Mouse (Mus musculus) T-helper 2 cell (primary cell): ENCODE data around the gene Ugt1a9.
"Not testable (repeated sequence)": the region's sequence is repeated elsewhere in the genome, so short reads cannot be mapped to it uniquely, and the experiment has no call there.

Source experiments
- in situ Hi-C: fragments of 300-600 bp; cut with MboI, MseI; formaldehyde crosslinking; loops from one replicate; pipeline ENCODE4 v1.15.1; 2025; ENCODE audit warnings: high pct_unique_total_duplicates

Ugt1a9 gene

DNA sequence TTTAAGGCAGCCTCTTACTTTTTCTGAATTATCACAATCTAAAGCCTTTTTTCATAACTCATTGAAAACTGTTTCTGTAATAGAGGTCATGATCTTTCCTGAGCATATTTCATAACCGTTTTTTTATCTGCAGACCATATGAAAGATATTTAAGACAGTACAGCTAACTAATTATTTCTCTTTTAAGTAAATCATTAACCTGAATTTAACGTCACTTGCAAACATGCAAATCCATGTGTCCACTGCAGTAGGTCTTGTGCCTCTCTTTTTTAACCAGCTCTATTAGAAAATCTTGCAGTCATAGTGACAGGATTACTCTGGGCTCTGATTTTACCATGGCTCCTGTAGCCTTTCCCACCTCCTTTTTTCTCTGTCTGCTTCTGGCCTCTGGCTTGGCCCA lies at the start of gene Ugt1a9:
Gene Ugt1a9 (plus strand): TSS at position 306 of the 400 bp plus-strand sequence.
- in situ Hi-C loops, result no loop called here

DNA sequence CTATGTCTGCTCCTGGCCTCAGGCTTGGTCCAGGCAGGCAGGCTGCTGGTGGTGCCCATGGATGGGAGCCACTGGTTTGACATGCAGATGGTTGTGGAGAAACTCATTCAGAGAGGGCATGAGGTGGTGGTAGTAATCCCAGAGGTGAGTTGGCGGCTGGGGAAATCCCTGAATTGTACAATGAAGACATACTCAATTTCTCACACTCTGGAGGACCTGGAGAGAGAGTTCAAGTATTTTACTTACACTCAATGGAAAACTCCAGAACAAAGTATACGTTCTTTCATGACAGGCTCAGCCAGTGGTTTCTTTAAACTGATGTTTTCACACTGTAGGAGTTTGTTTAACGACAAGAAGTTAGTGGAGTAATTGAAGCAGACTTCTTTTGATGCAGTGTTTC lies 45.4 kb upstream of the Ugt1a9 start:
- in situ Hi-C loops, result not testable (repeated sequence)

DNA sequence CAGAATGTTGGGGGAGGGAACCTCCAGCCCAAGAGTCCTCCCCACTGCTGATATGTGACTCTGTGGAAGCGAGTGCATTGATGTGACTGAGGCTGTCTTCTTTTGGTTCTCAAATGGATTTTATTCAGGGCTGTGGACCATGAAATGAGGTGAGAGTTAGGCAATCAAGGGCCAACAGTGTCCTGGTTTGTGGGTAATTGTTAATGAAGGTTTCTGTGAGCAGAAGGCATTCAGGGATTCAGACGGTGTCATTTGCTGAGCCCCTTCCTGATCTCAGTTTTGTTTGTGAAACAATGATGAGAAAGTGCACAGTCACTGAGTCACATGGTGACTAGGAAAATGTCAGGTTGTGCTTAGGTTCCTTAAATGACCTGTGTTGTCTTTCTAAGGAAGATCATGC lies 27.6 kb upstream of the Ugt1a9 start:
- in situ Hi-C loops, result not testable (repeated sequence)

DNA sequence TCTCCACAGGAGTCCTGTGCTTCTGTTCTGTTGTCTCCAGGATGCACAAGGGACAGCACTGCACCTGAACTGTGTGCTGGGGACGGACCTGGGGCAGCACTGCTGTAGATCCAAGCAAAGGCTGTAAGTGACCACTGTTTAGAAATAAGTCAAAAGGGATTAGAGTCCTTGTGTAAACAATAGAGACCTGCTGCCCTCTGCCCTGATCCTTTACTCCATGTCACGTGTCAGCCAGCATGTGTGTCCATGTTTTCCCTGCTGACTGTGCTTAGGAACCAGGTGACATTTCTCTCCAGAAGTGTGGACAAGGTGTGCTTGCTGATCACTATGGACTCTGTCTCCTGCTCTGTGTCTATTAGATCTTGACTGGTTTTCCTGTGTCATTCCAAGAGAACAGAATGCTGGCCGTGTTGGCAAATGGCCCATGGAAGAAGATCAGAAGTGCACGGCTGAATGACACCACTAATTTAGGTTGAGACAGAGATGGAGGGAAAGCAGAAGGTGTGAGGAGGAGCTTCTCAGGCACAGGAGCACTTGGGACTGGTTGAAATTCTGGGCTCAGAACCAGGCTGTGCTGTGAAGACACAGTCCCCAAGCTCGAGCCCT lies 25.7 kb upstream of the Ugt1a9 start:
- in situ Hi-C loops, result not testable (repeated sequence)

DNA sequence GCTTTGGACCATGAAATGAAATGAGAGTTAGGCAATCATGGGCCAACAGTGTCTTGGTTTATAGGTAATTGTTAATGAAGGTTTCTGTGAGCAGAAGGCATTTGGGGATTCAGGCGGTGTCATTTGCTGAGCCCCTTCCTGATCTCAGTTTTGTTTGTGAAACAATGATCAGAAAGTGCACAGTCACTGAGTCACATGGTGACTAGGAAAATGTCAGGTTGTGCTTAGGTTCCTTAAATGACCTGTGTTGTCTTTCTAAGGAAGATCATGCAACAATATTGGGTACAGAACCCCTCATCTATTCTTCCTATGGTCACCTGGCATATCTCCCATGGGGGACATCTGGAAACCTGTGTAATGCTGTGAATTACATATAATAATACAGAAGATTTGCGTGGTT lies 23.2 kb upstream of the Ugt1a9 start:
- in situ Hi-C loops, result not testable (repeated sequence)

DNA sequence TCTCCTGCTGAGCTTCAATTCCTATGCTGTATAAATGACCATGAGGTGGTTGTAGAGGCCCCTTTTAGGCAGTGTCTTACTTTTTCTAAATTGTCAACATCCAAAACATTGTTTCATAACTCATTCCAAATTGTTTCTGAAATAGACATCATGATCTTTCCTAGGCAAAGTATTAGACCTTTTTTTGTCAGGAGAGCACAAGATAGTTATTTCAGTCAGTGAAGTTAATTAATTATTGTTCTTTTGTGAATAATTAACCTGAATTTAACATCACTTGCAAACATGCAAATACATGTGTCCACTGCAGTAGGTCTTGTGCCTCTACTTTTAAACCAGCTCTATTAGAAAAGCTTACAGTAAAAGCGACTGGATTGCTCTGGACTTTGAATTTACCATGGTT lies 15.5 kb upstream of the Ugt1a9 start, which contains the start of gene Ugt1a10:
Gene Ugt1a10 (plus strand): TSS at position 301 of the 400 bp plus-strand sequence.
- in situ Hi-C loops, result no loop called here

DNA sequence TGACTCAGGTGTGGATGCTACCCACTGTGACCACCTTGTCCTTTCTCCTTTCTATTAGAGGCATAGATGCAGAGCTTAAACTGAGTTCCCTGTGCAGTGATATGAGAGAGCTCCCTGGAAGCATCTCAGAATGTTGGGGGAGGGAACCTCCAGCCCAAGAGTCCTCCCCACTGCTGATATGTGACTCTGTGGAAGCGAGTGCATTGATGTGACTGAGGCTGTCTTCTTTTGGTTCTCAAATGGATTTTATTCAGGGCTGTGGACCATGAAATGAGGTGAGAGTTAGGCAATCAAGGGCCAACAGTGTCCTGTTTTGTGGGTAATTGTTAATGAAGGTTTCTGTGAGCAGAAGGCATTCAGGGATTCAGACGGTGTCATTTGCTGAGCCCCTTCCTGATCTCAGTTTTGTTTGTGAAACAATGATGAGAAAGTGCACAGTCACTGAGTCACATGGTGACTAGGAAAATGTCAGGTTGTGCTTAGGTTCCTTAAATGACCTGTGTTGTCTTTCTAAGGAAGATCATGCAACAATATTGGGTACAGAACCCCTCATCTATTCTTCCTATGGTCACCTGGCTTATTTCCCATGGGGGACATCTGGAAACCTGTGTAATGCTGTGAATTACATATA lies 4.0 kb upstream of the Ugt1a9 start:
- in situ Hi-C loops, result not testable (repeated sequence)

DNA sequence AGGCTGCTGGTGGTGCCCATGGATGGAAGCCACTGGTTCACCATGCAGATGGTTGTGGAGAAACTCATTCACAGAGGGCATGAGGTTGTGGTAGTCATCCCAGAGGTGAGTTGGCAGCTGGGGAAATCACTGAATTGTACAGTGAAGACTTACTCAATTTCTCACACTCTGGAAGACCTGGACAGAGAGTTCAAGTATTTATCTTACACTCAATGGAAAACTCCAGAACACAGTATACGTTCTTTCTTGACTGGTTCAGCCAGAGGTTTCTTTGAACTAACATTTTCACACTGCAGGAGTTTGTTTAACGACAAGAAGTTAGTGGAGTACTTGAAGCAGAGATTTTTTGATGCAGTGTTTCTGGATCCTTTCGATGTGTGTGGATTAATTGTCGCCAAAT lies 302 bp downstream of the Ugt1a9 start:
- in situ Hi-C loops, result no loop called here

DNA sequence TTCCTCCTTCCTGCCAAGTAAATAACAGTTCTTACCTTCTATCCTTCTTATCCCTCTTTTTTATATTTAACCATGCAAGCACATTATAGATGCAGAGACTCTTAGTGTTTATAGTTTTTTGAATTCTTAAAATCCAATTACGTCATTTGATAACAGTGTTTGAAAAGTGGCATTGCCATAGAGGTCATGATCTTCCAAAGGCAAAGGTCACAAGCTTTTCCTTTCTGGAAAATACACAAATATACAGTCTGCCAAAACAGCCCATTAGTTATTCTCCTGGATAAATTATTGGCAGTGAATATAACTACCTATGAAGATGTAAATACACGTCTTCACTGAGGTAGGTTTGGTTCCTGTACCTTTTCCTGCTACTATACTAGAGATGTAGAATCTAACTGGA lies 3.9 kb downstream of the Ugt1a9 start:
- in situ Hi-C loops, result no loop called here

DNA sequence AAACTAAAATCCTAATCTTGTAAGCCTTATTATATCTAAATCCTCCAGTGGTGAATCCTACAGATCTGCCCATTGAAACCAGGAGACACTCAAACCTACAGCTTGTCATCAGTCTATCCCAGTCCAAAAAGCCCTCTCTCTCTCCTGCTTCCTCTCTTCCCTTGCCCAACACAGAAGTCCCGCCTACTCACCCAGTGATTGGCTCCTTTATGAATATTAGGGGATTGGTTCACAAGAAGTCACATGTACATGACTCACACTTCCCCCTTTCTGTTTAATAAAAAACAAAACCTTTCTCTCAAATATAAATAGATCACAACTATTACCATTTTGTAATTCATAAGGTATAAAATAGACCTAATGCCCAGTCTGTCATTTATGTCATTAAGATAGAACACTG lies 6.5 kb downstream of the Ugt1a9 start:
- in situ Hi-C loops, result no loop called here

DNA sequence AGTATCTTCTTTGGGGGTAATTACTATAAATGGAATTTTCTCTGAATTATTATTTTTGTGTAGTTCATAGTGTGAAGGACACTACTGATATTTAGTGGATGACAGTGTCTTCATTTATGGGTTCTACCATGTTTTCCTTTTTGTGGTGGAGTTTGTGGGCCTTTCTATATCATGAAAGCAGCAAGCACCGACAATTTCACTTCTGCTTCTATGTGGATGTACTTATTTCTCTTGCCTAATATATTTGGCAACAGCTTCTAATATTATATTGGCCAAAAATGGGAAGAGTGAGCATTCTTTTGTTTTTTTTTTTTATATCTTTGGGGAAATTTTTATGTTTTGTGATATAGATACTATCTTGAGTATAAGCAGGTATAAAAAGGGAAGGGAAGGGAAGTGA lies 11.1 kb downstream of the Ugt1a9 start:
- in situ Hi-C loops, result no loop called here

DNA sequence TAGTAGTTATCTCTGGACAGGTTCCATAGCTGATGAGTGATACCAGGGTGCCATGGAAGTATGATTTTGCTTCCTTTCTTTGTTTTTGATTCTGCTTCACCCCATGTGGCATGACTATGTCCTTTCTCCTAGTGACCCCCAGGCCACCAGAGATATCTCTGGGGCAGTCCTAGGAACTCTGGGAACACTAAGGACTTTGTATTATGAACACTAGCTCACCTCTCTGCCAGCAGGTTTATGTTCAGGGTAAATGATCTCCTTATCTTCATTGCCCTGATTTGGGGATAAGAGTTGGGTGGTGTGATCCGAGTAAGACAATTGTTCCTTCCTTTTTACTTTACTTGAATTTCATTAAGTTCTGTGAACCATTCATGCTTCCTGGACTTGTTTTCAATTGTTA lies 15.5 kb downstream of the Ugt1a9 start:
- in situ Hi-C loops, result no loop called here

DNA sequence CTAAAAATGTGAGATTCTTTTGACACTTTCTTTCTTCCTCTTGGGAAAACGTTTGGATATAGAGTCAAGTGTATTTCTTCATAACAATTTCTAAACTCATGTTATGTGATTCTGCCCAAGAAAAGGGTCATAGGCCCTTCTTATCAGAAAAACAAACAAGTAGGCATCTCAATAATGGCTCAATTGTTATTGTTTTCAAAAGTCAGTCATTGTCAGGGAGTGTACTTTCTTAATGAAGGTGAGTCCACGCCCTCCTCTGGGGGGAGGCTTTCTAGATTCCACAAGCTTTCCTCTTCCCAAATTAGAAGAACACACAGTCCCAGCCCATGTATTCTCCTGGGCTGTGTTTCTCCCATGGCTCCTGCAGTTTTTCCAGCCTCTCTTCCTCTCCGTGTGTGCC lies 16.9 kb downstream of the Ugt1a9 start, which contains the start of gene Ugt1a8:
Gene Ugt1a8 (plus strand): TSS at position 301 of the 400 bp plus-strand sequence.
- in situ Hi-C loops, result no loop called here

DNA sequence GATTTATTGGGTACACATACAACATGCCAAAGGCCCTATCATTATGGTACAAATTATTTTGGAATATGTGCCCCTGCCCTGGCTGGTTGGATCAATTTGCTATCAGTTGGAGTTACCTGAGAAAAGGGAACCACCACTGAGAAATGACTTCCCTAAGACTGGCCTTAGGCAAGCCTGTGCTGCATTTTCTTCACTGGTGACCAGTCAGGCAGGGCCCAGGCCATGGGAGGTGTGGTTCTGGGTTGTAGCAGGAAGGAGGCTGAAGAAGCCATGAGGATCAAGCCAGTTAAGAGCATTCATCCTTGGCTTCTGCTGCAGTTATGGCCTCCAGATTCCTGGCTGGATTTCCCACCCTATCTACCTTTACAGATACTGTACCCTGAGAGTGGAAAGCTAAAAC lies 21.7 kb downstream of the Ugt1a9 start:
- in situ Hi-C loops, result no loop called here

DNA sequence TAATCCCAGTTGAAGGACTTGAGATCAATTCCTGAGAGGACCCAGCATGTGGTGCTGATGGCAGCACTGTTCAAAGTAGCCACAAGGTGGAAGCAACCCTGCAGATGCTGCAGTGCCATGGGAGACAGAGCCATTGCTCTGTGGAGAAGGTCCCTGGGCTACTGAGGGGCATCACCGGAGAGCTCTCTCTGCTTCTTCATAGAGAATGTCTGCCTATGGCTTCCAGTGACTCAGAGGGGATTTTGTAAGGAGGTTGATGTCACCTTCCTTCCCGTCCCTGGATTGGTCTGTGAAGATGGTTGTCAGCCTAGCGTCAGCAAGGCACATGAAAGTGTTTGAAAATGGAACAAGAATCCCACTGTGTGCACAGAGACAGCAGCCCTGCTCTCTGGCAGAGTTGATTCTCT lies 23.7 kb downstream of the Ugt1a9 start:
- in situ Hi-C loops, result not testable (repeated sequence)

DNA sequence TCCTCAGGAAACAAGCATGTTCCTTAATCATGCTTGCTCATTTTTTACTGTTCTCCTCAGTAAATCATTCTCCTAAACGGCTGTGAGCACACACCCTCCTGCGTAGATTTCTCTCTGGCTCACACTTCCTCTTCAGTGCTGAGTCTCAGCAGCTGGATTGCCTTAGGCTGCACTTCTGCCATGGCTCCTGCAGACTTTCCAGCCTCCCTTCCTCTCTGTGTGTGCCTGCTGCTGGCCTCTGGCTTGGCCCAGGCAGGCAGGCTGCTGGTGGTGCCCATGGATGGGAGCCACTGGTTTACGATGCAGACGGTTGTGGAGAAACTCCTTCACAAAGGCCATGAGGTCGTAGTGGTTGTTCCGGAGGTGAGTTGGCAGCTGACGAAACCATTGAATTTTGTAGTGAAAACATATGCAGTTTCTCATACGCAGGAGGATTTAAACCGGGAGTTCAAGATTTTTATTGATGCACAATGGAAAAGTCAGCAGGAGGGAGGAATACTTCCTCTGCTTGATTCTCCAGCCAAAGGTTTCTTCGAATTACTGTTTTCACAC lies 24.4 kb downstream of the Ugt1a9 start, which contains the start of gene Ugt1a7c:
Gene Ugt1a7c (plus strand): TSS at position 122 of the 552 bp plus-strand sequence.
- in situ Hi-C loops, result no loop called here

DNA sequence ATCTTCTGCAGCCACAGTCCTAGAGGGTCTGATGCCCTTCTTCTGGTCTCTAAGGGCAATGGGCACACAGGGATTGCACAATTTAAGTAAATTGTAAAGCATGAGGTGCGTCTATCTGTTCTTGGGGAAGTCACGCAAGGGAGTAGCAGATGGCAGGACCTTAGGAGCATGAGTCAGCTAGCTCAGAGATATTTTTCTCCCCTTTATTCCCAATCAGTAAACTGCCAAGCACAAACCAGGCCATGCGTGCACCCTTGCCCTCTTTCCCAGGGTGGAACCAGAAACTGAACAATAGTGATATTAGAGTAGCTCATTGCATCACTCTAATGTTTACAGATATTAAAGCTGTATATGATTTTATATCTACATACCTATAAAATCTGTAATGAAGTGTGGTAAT lies 27.9 kb downstream of the Ugt1a9 start:
- in situ Hi-C loops, result not testable (repeated sequence)

DNA sequence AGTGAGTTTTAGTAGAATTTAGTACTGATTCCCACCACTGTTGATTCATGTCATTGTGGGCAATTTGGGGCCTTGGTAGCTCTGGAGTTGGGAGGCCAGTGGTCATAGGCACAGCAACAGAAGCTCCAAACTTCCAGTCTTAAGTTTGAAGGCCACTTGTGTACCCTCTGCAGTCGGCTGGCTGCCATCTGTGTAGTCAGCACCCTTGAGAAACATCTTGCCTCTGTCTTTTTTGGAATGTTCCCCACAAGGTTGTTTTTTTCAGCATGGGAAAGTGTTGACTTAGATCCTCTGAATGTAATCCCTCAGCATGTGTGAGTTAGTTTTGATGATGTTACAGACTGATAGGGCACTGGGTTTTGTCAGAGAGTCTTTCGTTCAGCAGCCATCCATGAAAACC lies 29.1 kb downstream of the Ugt1a9 start:
- in situ Hi-C loops, result not testable (repeated sequence)

DNA sequence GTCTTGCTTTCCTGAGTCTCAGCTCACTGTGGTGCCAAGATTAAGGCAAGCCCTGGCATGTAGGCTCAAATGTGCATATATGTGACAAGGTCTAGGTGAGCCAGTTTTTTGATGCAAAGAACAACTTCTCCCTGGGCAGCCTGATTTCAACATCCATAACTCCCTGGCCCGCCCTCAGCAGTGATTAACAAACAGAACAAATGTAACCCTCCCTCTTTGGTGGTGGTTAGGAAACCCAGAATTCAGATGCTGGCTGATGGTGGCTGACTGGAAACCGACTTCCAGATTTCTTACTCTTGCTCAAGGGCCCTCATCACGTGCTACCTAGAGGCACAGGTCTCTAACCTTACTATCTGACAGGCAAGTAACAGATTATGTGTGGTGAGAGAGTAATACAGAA lies 32.4 kb downstream of the Ugt1a9 start, which contains the start of gene Ugt1a6b:
Gene Ugt1a6b (plus strand): TSS at position 234 of the 400 bp plus-strand sequence.
- in situ Hi-C loops, result not testable (repeated sequence)

DNA sequence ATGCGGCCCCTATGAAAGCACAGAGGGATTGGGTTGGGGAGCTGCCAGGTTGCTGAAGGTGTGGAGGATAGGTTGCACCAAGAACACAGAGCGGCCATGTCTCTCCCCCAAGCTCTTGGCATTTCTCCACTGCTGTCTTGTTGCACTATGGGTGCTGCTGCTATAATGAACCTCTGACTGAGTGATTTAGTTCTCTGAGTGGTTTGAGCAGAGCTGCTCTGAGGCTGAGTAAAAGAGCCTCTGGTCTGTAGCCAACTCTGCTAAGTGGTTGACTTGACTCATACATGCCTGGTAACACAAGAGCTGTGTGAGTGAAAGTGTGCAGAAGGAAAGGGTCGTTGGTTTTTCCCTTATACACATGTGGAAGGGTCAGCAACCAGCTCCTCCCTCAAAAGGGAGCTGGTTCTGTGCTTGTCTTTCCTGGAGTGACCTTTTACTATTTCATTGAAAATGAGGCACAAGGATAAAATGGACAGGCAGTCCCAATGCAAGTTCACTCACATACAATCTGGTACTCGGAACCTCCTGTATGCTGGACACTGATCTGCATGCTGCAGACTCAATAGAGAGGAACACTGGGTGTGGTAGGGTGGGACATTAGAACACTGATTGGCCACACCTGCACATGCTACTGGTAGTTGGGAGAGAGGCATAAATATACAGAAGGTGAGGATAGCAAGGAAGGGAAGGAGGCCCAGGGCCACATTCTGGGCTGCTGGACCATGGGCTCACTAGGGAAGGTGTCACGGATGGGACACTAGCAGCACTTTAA lies 33.3 kb downstream of the Ugt1a9 start:
- in situ Hi-C loops, result not testable (repeated sequence)

DNA sequence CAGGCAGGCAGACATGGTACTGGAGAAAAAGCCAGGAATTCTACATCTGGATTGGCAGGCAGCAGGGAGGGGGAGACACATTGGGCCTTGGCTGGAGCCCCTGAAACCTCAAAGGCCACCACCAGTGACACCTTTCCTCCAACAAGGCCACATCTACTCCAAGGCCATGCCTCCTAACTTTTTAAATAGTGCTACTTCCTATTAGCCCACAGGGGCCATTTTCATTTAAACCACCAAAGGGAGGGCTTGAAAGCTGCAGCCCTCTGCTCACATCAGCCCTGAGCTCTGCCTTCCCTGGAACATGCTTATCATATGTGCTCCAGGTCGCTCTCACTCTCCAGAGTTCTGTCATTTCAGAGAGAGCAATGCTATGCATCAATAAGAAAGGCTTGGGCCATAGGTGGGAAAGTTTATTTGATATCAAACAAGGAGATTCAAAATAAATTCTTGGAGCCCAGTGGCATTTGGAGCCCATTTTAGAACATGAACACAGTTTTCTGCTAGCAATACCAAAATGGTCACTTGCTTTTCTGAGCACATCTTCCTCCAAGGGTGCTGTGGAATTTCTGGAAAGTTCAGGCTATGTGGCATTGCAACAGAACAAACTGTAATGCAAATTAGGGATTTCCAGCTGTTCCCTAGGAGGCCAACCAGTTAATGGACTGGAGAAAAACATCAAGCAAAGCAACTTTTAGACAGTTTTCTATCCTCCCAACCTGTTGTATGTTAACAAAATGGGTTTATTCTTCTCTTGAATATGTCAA lies 34.2 kb downstream of the Ugt1a9 start:
- in situ Hi-C loops, result no loop called here
